Mouse (Mus musculus) ES-Bruce4 (cell line): ENCODE measurements at regions not wholly inside any gene's neighbourhood (a gene's known extent, or its start where the extent isn't known, plus 50 kb on each side); places are given as distances from the start of the nearest gene placed in this dataset.

Source experiments
- H3K27ac ChIP-seq: 2 replicates; pipeline ENCODE4 v1.5.1; 2012; ENCODE audit warnings: low read length, inconsistent platforms; ENCODE audit not compliant: insufficient read depth
- H3K27me3 ChIP-seq: 2 replicates; pipeline ENCODE4 v1.6.1; 2012; ENCODE audit warnings: mild to moderate bottlenecking, low read length, inconsistent platforms; ENCODE audit not compliant: control insufficient read depth, poor library complexity, insufficient read depth, severe bottlenecking
- H3K36me3 ChIP-seq: 2 replicates; pipeline ENCODE4 v1.6.1; 2012; ENCODE audit warnings: inconsistent platforms, mild to moderate bottlenecking, low read length, moderate library complexity; ENCODE audit not compliant: control insufficient read depth, poor library complexity, insufficient read depth, severe bottlenecking
- H3K4me1 ChIP-seq: one replicate; pipeline ENCODE4 v1.8.1; 2011; ENCODE audit warnings: low read length; ENCODE audit not compliant: control insufficient read depth, insufficient read depth
- H3K4me3 ChIP-seq: 2 replicates; pipeline ENCODE4 v1.5.1; 2011; ENCODE audit warnings: low read depth, mild to moderate bottlenecking, low read length
- H3K9ac ChIP-seq: 2 replicates; pipeline ENCODE4 v1.6.1; 2012; ENCODE audit warnings: low read depth, mild to moderate bottlenecking, inconsistent platforms; ENCODE audit not compliant: poor library complexity, severe bottlenecking
- H3K9me3 ChIP-seq: replicated peaks from 2 replicates; pipeline ENCODE4 v1.6.1; 2012; ENCODE audit warnings: mild to moderate bottlenecking, low read length, inconsistent platforms; ENCODE audit not compliant: control insufficient read depth, poor library complexity, insufficient read depth, severe bottlenecking
- CTCF ChIP-seq: IDR thresholded peaks from one replicate; pipeline ENCODE4 v1.8.1; 2011; ENCODE audit warnings: low read depth, low read length
- EP300 ChIP-seq: IDR thresholded peaks from 2 replicates; pipeline ENCODE4 v1.6.1; 2011; ENCODE audit warnings: low read depth, low read length; ENCODE audit not compliant: insufficient read depth
- POLR2A ChIP-seq: IDR thresholded peaks from one replicate; pipeline ENCODE4 v1.8.1; 2011; ENCODE audit warnings: low read length; ENCODE audit not compliant: insufficient read depth

DNA sequence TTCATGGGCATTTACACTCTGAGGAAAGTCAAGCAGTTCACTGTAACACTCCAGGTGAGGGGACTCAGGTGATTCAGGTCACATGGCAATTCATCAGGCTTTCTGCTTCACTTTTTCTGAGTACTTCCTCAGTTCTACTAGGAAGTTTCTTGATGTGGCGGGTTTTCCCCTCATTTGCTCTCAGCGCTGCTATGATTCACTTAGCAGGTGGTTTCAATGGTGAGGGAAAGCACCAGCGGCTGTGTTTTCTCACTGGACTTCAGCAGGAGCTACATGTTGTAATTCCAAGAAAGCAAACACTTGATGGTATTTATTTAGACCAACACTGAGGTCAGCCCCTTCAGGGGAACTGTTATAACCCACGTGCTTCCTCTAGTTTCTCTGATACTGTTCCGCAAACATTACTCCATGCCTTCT lies 229.4 kb downstream of the Gm7489 start:
- no peaks in the 10 kb centered on the region for H3K4me1 ChIP-seq
- no peaks in the 10 kb centered on the region for H3K9me3 ChIP-seq
- H3K36me3 ChIP-seq, result no peaks in the 10 kb centered on the region
- no peaks in the 10 kb centered on the region for H3K27me3 ChIP-seq
- no peak overlapping the region for H3K4me3 ChIP-seq
- H3K27ac ChIP-seq, result no peak overlapping the region
- TF ChIP-seq CTCF, result no peak
- no peak overlapping the region for H3K9ac ChIP-seq

DNA sequence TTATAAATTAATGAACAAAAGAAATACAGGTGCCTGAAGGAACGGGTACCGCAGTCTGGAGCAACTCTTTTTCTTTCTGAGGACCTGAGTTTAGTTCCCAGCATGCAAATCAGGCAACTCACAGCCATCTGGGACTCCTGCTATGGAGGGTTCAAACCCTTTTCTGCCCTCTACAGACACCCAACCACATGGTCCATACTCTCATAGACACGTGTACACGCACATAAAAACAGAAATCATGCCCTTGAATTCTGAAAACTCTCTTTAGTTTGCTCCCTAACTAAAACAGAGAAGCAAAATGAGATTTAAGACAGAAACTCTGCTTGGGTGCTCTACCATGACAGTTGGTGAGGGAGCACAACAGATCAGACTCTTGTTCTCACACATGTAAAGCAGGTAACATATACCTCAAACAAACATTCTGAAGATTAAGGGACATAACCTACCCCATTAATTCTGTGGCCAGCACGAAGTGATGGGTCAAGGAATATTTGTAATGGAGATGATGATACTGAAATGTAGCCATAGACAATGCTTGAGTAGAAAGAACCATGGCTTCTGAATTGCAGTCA lies 233.3 kb downstream of the Gm7489 start:
- Histone ChIP-seq H3K4me3 (no peak overlapping the region), H3K27ac (no peak overlapping the region), H3K27me3 (no peaks in the 10 kb centered on the region), H3K9me3 (no peaks in the 10 kb centered on the region), H3K9ac (no peak overlapping the region), H3K4me1 (no peaks in the 10 kb centered on the region), H3K36me3 (no peaks in the 10 kb centered on the region)
- TF ChIP-seq EP300 (no peak), POLR2A (no peak), CTCF (no peak)

DNA sequence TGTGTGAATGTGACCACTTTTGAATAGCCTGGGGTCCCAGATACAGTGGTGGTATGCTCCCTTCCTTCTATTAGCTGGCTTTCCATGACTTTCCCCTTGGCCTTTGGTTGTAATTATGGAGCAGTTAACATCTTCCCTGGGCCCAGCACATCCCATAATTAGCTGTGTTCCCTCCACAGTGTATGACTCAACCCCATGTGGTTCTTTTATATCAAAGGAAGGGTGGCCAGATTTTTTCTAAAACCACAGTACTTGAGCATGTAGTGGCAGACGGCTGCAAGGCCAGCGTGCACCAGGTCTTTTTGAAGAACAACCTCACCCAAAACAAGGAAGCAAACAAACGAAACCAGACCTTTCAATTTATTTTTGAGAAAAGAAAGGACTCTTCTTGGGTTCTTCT lies 235.8 kb downstream of the Gm7489 start:
- Histone ChIP-seq H3K27ac (no peak overlapping the region), H3K36me3 (no peaks in the 10 kb centered on the region), H3K4me1 (no peaks in the 10 kb centered on the region), H3K27me3 (no peaks in the 10 kb centered on the region), H3K9me3 (no peaks in the 10 kb centered on the region), H3K4me3 (no peak overlapping the region), H3K9ac (no peak overlapping the region)
- no peak for TF ChIP-seq EP300
- no peak for TF ChIP-seq POLR2A
- no peak for TF ChIP-seq CTCF

DNA sequence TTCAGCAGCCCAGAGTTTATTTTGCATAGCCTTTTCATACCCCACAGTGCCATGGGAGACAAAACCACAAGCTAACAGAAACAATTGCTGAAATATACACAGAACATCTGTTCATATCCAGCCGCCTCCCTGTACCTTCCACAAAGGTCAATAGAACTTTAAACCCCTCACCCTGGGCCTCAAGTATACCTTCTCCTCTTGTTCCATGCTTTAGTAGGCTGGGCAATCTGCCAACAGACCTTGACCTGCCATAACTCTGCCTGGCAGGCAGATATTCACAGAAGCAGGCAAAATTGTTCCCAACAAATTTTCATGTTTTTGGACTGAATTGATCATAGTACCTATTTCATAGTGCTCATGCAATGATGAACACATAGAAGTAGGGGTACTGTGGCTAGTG lies 279.6 kb downstream of the Gm7489 start:
- Histone ChIP-seq H3K36me3 (no peaks in the 10 kb centered on the region), H3K27ac (no peak overlapping the region), H3K9me3 (no peaks in the 10 kb centered on the region), H3K4me1 (no peaks in the 10 kb centered on the region), H3K4me3 (no peak overlapping the region), H3K9ac (no peak overlapping the region), H3K27me3 (no peaks in the 10 kb centered on the region)
- TF ChIP-seq EP300 (no peak), POLR2A (no peak), CTCF (no peak)

DNA sequence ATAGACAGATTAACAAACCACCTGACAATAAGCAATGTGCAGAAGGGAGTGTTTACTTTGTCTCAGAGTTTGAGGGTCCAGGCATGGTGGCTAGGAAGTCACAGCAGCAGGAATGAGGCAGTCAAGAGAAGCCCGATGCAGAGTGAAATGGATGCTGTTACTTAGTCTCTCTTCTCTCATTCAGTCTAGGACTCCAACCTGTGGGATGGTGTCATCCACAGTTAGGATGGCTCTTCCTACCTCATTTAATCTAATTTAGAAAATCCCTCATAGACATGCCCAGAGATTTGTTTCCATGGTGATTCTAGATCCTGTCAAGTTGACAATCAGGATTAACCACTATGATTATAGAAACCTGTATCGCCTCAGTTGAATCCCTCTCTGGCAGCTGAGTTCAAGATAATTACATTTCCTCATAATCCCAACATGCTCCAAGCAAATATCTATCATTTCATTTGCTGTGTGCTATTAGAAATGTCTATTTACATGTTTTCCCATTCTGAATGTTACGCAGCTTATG lies 283.2 kb downstream of the Gm7489 start:
- H3K27me3 ChIP-seq, result no peaks in the 10 kb centered on the region
- no peaks in the 10 kb centered on the region for H3K4me1 ChIP-seq
- TF ChIP-seq CTCF, result no peak
- TF ChIP-seq EP300, result no peak
- TF ChIP-seq POLR2A, result no peak
- no peak overlapping the region for H3K27ac ChIP-seq
- H3K9me3 ChIP-seq, result no peaks in the 10 kb centered on the region
- H3K9ac ChIP-seq, result no peak overlapping the region
- H3K36me3 ChIP-seq, result no peaks in the 10 kb centered on the region
- no peak overlapping the region for H3K4me3 ChIP-seq

DNA sequence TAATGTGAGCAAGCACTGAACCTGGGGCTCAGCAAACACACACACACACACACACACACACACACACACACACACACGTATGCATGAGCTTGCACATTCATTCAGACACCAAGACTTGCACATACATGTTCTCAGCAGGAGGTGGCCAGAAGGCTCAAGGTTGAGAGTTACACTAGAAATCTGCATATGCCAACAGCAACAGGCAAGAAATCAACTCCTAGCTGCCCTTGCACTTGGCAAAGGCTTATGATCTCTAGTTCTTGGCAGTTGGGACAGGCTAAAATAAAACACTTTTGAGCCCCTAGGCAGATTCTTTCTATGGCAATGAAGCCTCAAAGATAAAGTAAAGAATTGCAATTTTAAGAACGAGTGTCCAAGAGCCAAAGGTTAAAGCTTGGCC lies 292.5 kb downstream of the Gm7489 start:
- H3K27me3 ChIP-seq, result no peaks in the 10 kb centered on the region
- H3K4me1 ChIP-seq, result no peaks in the 10 kb centered on the region
- TF ChIP-seq POLR2A (no peak), EP300 (no peak), CTCF (no peak)

More for the DNA sequence above, 292.5 kb downstream of the Gm7489 start:
- no peak overlapping the region for H3K9ac ChIP-seq
- H3K36me3 ChIP-seq, result no peaks in the 10 kb centered on the region
- no peaks in the 10 kb centered on the region; the same call in 1 of the 2 replicates for H3K9me3 ChIP-seq
- no peak overlapping the region for H3K4me3 ChIP-seq
- no peak overlapping the region for H3K27ac ChIP-seq
